Mouse (Mus musculus): Measurements from ENCODE around the gene Hsd17b6.

Hsd17b6 gene

DNA sequence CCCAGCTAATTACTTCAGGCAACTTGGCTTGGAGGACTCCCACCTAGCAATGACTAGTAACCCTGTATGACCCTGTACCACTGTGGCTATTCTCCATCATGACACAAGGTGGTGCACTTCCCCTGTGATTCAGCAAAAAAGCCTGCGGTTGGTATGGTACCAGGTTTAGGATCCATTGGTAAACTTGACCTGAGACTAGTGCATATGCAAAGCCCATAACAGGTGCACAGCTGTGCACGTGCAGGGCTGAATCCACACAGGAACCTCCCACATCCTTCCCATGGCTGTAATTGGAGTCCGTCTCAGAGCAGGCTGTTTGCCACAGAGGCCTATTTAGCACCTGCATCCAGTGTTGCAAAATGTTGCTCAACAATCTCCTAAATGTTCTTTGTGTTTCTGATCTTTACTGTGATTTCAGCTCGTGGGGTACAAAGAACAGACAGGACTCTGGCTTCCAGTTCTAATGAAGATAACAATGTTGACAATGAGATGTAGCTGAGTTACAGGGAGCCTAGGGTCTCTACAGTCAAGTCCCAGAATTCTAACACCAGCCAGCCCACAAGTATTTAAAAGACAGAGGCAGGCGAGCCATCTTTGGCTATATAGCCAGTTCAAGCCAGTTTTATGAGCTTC, 61.9 kb downstream of the Hsd17b6 start:
- DNase-seq (ENCODE audit: extremely low spot score, low read depth, low spot score), result peak; percentile 74
